Mouse (Mus musculus): ENCODE measurements around the gene Tbc1d9b.

- TF ChIP-seq CTCF (IDR thresholded peaks at IDR 0.05; ENCODE audit: low read depth) (no peak), EP300 (IDR thresholded peaks at IDR 0.05; ENCODE audit: low read depth) (no peak)
Measured at GRCm38 (mm10) chr11:50216724-50217366, 85.6 kb downstream of the Tbc1d9b start.
